Mouse (Mus musculus) cerebellum, postnatal 36 days (tissue): ENCODE results near the gene Ttpal.

Source experiments
- DNase-seq, 2 experiments: peaks; one replicate each; pipeline ENCODE4 v3.0.0; 2021 to 2022; ENCODE audit warnings: mixed read lengths in 2 of 2

Ttpal gene

GRCm38 (mm10) chr2:163602101-163602971 is at the start of gene Ttpal:
Gene Ttpal, plus strand, starts transcription at chr2:163602314.
- DNase-seq, result peak; percentile 85 to 87

DNA sequence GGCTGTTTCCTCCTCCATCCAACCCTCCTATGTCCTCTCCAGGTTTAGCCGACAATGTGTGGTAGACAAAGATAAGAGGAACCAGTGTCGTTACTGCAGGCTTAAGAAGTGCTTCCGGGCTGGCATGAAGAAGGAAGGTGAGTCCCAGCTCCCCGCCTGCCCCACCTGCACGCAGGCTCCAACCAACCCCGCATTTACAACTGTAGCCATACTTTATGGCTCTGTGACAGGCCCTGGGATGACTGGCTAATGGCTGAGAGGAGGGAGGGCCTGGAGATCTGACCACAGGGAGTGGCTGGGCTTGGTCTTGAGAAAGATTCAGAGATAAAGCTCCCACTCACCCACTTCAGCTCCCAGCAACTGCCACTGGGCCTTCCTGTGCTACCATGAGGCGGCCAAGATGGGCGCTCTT is 49.6 kb upstream of the Ttpal start:
- no peak for DNase-seq

DNA sequence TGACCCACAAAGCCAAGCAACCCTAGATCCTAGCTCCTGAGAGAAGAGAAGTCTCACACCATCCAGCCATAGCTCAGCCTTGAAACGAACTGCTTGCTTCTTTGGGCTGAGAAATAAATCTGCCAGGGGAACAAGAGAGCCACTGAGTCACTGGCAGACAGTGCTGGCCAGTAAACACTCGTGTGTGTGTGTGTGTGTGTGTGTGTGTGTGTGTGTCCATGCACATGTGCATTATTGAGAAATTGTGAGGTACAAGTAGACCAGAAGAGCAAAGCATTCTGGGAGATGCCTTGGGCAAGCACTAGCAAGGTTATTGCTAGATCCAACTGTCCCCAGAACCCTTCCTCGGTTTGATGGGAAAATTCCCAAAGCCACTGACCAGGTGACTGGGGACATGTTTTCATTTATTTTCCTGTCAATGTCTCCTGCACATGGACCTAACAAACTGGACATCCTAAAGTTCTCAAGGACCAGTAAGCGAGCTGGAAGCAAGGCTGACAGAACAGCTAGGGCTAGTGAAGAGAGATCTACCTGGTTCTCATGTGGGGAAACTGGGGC is 47.6 kb upstream of the Ttpal start:
- no peak for DNase-seq

DNA sequence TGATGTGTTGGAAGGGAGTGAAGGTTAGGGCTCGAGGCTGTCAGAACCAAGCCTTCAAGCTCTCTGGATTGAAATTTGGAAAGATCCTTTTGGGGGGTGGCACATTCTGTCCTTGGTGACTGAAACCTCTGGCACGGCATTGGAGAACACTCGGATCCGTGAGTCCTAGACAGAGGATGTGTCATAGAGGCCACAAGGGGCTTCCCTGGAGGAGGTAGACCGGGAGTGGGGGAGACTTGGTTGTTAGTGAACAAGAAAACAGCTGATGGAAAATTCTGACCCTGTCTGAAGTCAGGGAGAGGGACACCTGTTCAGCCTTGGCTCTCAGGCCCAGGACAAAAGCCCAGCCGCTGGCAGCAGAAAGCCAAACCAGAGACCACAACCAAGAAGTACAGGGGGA is 47.1 kb upstream of the Ttpal start:
- no peak for DNase-seq

DNA sequence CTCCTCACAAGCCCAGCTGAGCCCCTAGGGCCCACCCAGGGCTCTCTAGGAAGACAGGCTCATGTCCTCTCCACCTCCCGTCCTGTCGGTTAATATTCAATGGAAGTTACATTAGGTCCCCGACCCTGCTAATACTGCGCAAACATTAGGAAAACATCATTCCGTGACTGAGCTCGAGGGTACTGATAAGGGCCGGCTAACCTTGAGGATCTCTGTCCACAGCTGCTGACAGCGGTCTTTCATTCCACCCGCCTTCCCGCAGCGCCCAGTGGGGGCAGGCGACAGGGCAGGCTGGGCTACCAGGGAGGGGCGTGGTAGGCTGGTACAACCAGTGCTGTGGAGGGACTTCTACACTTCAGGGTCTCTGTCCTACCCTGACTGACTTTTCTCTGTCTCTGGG is 46.7 kb upstream of the Ttpal start:
- no peak for DNase-seq

GRCm38 (mm10) chr2:163558548-163558947 is 43.6 kb upstream of the Ttpal start:
- DNase-seq, result no peak

DNA sequence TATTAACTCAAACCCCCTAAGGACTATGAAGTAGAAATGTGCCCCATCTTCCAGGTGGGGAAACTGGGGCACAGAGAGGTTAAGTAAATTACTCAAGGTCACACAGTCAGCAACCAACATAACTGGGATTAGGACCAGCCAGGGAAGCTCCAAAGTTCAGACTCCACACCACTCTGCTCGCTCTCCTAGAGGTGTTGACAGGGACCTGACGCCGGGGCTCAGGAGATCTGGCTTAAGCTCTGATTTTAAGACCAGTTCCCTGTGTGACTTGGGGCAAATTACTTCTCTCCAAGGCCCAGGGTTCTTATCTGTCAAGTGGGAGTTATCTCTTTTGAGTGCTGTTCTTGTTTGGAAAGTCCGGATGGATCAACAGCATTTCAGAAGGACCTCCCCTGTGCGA is 42.9 kb upstream of the Ttpal start:
- no peak for DNase-seq

DNA sequence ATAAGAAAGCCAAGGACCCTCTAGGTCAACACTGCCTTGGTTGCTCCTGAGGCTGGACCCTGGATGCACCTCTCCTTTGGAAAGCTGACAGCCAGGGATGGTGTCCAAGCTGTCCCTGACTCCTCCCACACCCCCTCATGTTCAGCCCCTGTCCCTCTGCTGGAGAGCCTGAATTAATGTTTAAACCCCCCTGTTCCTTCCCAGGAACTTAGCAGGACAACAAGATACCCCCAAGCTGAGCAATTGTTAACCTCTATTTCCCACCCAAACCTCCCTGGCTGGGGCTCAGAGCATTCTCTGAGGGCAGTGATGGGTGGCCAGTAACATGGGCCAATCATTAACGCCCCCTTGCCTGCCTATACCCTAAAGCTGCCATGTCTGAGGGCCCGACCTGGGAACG is 41.9 kb upstream of the Ttpal start:
- no peak for DNase-seq

GRCm38 (mm10) chr2:163561258-163561948 is 40.7 kb upstream of the Ttpal start:
- DNase-seq, result no peak

DNA sequence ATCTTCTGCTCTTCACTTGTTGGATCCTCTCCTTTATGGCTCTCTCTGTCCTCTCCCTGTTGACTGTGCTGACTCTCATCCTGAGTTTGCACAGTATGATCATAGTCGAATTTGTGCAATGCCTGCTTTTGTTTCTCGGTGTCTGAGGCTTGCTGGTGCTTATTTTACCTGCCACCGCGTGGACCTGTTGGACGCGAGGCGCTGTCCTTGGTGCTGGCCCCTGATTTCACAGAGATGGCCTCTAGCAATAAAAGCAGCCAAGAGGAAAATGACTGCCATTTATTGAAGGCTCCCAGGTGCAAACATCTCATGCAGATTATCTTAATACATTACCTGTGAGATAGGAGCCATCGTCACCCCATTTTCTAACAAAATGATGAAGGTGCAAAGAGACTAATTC is 37.5 kb upstream of the Ttpal start:
- DNase-seq, result no peak

GRCm38 (mm10) chr2:163574321-163574720 is 27.8 kb upstream of the Ttpal start:
- no peak for DNase-seq

GRCm38 (mm10) chr2:163575248-163575647 is 26.9 kb upstream of the Ttpal start:
- no peak for DNase-seq

DNA sequence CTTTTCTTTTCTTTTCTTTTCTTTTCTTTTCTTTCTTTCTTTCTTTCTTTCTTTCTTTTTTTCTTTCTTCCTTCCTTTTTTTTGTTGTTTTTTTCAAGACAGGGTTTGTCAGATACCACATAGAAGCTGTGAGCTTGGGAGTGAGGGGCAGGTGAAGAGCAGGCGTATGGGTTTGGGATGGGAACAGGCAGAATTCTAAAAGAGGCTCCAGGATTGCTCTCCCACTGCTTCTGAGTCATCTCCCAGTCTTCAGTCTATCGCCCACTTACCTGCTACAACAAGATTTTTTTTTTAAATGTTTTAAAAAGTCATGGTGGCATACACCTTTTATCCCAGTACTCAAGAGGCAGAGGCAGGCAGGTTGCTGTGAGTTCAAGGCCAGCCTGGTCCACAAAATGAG is 24.1 kb upstream of the Ttpal start:
- DNase-seq, result no peak

GRCm38 (mm10) chr2:163580069-163580945 is 21.8 kb upstream of the Ttpal start:
- DNase-seq, result no peak

DNA sequence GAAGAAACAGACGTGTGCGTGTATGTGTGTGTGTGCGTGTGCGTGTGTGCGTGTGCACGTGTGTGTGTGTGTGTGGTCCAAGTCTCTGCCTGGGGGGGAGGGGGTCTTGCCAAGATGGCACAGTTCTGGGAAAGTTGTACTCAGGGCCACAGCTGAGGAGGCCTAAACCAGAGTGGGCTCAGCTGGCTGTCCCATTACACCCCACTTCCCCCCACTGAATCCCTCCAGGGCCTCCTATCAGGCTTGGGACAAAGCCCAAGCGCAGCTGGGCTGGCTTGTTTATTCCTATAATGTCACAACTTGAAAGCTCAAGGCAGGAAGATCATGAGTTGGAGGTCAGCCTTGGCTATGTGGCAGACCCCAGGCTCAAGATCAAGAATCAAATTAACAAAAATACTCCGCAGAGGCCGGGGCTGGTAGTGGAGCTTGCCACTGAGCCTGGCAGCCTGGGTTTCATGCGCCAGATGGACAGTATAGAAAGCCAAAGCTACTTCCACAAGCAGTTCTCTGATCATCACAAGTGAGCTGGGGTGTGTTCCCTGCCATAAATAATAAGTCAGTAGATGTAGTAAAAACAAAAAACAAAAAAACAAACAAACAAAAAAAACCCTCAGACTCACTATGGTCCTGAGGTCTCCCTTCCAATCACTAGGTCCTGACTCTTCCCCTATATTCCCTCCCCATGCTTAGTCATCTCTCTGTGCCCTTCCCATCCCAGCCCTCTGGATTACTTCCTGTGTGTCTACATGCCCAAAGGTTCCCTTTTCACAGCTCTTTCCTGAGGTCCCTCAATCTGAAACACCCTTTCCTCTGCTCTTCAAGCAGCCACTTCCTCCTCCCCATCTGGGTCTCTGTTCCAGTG is 18.7 kb upstream of the Ttpal start:
- DNase-seq, result peak; percentile 28 to 29

DNA sequence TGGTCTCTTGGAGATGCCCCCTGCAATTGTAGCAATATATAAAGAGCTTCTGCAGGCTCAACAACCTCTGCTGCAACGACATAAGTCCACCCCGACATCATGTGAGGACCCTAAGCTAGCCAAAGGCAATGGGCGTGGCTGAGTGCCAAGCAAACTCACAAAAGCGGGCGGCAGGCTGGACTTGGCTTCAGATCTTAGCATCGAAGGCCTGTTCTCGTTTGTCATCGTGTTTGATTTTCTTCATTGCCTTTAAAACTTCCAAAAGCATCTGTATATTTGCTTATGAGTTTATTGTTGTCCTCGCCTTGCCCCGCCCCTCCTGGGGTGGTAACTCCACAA is 18.1 kb upstream of the Ttpal start:
- no peak for DNase-seq

GRCm38 (mm10) chr2:163586384-163587261 is 15.5 kb upstream of the Ttpal start:
- no peak for DNase-seq

DNA sequence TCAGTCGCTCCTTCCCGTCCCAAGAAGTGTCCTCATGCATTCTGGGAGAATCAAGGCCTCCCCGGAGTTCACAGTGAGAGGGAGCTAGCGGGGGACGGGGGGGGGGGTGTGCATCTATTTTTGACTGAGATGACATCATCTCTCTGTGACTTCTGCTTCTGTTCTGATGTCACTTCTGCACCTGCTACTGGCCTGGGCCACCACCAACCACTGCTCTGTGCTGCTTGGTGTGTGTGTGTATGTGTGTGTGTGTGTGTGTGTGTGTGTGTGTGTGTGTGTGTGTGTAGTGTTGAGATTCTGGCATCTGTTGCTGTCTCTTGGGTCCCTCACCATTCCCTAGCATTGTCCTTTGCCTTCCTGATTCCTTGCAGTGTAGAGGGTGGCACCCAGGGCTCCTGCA is 14.6 kb upstream of the Ttpal start:
- DNase-seq, result no peak

DNA sequence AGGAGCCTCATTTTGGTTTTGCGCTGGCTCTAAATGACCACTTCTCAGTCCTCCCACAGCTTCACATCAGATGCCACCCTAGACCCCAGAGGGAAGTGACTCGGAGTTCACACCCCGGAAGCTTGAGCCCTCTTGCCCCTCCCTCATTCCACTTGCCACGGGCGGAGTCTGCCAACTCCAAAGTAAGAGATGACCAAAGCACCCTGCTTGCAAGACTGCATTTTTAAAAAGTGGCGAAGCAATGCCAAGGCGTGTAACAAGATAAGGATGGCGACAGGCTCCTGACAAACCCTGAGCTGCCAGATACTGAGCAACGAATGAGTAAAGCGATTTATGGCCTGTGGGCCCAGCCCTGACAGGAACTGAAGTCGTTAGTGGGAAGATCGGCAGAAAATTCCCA is 11.9 kb upstream of the Ttpal start:
- no peak for DNase-seq

DNA sequence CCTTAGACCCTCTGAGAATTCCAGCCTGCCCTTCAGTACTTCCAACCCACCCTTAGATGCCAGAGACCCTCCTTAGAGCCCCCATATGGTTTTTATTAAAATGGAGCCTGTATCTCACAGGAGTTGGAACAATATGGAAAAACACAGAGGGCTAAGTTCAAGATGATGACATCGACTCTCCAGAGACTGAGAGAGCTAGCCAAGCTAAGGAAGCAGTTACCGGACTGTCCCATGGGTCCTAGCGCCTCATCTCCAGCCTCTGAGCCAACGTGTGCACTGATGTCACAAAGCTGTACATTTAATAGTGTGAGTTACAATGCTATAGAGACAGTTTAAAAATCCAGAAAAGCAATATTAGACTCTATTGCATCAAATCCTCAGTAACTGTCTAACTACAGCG is 11.1 kb upstream of the Ttpal start:
- DNase-seq, result no peak

DNA sequence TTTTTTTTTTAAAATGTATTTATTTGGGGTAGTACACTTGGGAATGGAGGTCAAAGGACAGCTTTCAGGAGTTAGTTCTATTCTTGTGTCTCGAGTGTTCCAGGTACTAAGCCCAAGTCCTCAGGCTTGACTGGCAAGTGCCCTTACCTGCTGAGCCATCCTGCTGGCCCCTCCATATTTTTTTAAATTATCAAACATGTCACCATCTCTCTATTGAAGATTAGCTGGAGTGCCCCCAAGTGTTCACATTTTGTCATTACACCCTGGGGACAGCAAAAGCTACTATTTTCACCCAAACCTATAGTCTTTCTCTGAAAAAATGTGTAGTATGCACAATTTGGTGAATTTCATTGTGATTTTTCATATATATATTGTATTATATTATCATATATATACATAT is 10.0 kb upstream of the Ttpal start:
- DNase-seq, result no peak
